Mouse (Mus musculus): ENCODE data around the gene Kif14. TPM values are rescaled to one million over a fixed set of nuclear protein-coding genes. Genes with fewer than 3 reads are reported as not detected.

The Kif14 gene
- polyA plus RNA-seq, 1 experiment = 14.6 TPM

DNA sequence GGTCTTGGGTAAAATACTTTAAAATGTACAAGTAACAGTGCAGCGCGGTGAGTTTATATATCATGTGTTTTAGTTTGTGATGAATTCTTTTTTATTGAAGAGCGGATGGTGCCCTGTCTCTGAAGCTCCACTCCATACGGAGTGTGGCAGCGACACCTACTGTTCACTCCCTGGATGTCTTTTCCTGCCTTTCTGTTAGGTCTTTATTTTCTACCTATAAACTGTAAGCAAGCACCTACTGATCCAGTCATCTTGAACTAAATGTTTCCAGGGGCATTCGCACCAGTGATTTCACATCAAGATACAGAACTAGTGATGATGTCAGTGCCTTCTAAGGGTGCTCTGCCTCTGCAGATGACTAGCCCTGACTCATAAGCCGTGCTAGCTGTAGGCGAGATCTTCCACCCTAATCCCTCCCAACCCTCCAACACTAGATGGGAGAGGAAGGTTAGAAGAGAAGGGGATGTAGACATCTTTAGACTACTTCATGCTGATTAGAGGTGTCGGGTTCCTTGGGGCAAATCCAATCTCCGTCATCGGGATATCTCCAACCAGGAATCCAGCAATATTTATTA lies 55.3 kb downstream of the Kif14 start:
- TF ChIP-seq CTCF (IDR thresholded peaks at IDR 0.05; ENCODE audit: borderline replicate concordance, insufficient read depth, low read length) = peak; percentile 63; the same call in 1 of the 2 replicates
- no peak for TF ChIP-seq POLR2A (IDR thresholded peaks at IDR 0.05; ENCODE audit: low read depth, low read length)
- no peak overlapping the region for H3K27ac ChIP-seq (ENCODE audit: insufficient read depth, low read length)
- no peak overlapping the region for H3K4me3 ChIP-seq (ENCODE audit: insufficient read depth, low read length)
- no peaks in the 10 kb centered on the region for H3K4me1 ChIP-seq (ENCODE audit: control insufficient read depth, insufficient read depth, low read length)

- peak; percentile 84 for TF ChIP-seq CTCF (IDR thresholded peaks at IDR 0.05; ENCODE audit: borderline replicate concordance, insufficient read depth, low read length)
- no peak for TF ChIP-seq POLR2A (IDR thresholded peaks at IDR 0.05; ENCODE audit: low read depth, low read length)
- Histone ChIP-seq H3K4me1 (ENCODE audit: control insufficient read depth, insufficient read depth, low read length) (no peaks in the 10 kb centered on the region), H3K4me3 (ENCODE audit: insufficient read depth, low read length) (no peak overlapping the region), H3K27ac (ENCODE audit: insufficient read depth, low read length) (no peak overlapping the region)
These were observed 58.8 kb downstream of the Kif14 start for GRCm38 (mm10) chr1:136524917-136525316.

- Histone ChIP-seq H3K4me1 (ENCODE audit: control insufficient read depth, insufficient read depth, low read length) (no peaks in the 10 kb centered on the region), H3K27ac (ENCODE audit: insufficient read depth, low read length) (no peak overlapping the region), H3K4me3 (ENCODE audit: insufficient read depth, low read length) (no peak overlapping the region)
- TF ChIP-seq CTCF (IDR thresholded peaks at IDR 0.05; ENCODE audit: borderline replicate concordance, insufficient read depth, low read length) (no peak), POLR2A (IDR thresholded peaks at IDR 0.05; ENCODE audit: low read depth, low read length) (no peak)
These were observed 59.7 kb downstream of the Kif14 start for GRCm38 (mm10) chr1:136525818-136526217.

DNA sequence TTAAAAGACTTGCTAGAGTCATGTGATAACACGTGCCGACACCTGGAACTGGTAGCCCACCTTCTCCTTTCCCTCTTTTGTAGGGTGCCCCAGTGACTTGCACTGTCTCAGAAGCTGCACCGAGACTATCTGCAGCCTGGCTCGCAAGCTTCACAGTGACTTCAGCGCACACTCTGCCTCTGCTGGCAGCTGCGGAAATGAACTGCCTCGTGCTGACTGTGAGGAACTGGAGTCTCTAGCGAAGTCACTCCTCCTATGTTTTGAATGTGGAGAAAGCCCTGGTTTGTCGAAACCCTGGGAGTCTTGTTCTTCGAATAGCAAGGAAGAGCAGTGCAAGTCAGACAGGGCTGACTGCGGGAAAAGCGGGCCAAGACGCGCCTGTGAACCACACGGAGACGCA lies 61.0 kb downstream of the Kif14 start:
- no peaks in the 10 kb centered on the region for H3K4me1 ChIP-seq (ENCODE audit: control insufficient read depth, insufficient read depth, low read length)
- TF ChIP-seq POLR2A (IDR thresholded peaks at IDR 0.05; ENCODE audit: low read depth, low read length) (no peak), CTCF (IDR thresholded peaks at IDR 0.05; ENCODE audit: borderline replicate concordance, insufficient read depth, low read length) (no peak)
- H3K27ac ChIP-seq (ENCODE audit: insufficient read depth, low read length) = no peak overlapping the region
- H3K4me3 ChIP-seq (ENCODE audit: insufficient read depth, low read length) = no peak overlapping the region

DNA sequence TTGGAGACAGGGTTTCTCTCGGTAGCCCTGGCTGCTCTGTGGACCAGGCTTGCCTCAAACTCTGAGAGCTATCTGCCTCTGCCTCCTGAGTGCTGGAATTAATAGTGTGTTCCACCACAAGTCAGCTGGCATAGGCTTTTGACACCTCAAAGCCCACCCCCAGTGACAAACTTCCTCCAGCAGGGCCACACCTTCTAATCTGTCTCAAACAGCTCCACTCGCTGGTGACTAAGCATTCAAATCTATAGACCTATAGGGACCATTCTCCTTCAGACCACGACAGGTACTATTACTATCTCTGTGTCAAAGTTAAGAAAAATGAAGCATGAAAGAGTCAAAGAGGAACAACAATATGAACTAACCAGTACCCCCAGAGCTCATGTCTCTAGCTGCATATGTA lies 66.4 kb downstream of the Kif14 start:
- TF ChIP-seq POLR2A (IDR thresholded peaks at IDR 0.05; ENCODE audit: low read depth, low read length) (no peak), CTCF (IDR thresholded peaks at IDR 0.05; ENCODE audit: borderline replicate concordance, insufficient read depth, low read length) (no peak)
- Histone ChIP-seq H3K27ac (ENCODE audit: insufficient read depth, low read length) (no peak overlapping the region), H3K4me1 (ENCODE audit: control insufficient read depth, insufficient read depth, low read length) (no peaks in the 10 kb centered on the region), H3K4me3 (ENCODE audit: insufficient read depth, low read length) (no peak overlapping the region)

- no peak for TF ChIP-seq POLR2A (IDR thresholded peaks at IDR 0.05; ENCODE audit: low read depth, low read length)
- no peak for TF ChIP-seq CTCF (IDR thresholded peaks at IDR 0.05; ENCODE audit: borderline replicate concordance, insufficient read depth, low read length)
- H3K4me3 ChIP-seq (ENCODE audit: insufficient read depth, low read length) = no peak overlapping the region
These were observed 70.8 kb downstream of the Kif14 start for GRCm38 (mm10) chr1:136536947-136537346.

DNA sequence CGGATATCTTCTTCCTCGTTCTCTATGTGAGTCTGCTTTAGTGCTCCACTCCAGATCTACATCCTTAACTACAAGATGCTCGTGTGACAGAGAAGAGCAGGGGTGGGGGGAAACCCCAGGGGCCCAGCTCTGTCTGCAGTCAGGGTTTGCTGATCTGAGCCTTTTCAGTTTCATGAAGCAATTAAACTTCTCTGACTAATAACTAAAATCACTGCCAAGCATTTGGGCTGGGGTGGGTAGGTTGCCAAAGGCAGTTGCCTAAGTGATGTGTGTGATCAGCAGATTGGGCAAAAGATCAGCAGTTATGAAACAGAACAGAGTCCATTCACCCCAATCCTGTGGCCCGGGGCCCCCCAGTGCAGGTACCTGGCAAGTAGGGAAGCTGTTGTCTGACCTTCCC lies 72.1 kb downstream of the Kif14 start:
- Histone ChIP-seq H3K4me3 (ENCODE audit: insufficient read depth, low read length) (no peak overlapping the region), H3K27ac (ENCODE audit: insufficient read depth, low read length) (no peak overlapping the region), H3K4me1 (ENCODE audit: control insufficient read depth, insufficient read depth, low read length) (0 out of 2 replicates have a peak, but pooled peaks cover 4% of the 10 kb centered on the region)
- TF ChIP-seq CTCF (IDR thresholded peaks at IDR 0.05; ENCODE audit: borderline replicate concordance, insufficient read depth, low read length) (no peak), POLR2A (IDR thresholded peaks at IDR 0.05; ENCODE audit: low read depth, low read length) (no peak)

More at GRCm38 (mm10) chr1:136536947-136537346, 70.8 kb downstream of the Kif14 start:
- Histone ChIP-seq H3K4me1 (ENCODE audit: control insufficient read depth, insufficient read depth, low read length) (0 out of 2 replicates have a peak, but pooled peaks cover 4% of the 10 kb centered on the region), H3K27ac (ENCODE audit: insufficient read depth, low read length) (no peak overlapping the region)

- Histone ChIP-seq H3K4me1 (ENCODE audit: control insufficient read depth, insufficient read depth, low read length) (0 out of 2 replicates have a peak, but pooled peaks cover 4% of the 10 kb centered on the region), H3K4me3 (ENCODE audit: insufficient read depth, low read length) (no peak overlapping the region), H3K27ac (ENCODE audit: insufficient read depth, low read length) (peak overlapping the region; percentile 59; the same call in 1 of the 2 replicates)
- TF ChIP-seq POLR2A (IDR thresholded peaks at IDR 0.05; ENCODE audit: low read depth, low read length) (no peak), CTCF (IDR thresholded peaks at IDR 0.05; ENCODE audit: borderline replicate concordance, insufficient read depth, low read length) (no peak)
These were observed 74.3 kb downstream of the Kif14 start for GRCm38 (mm10) chr1:136540407-136540895.

- Histone ChIP-seq H3K27ac (ENCODE audit: insufficient read depth, low read length) (no peak overlapping the region), H3K4me1 (ENCODE audit: control insufficient read depth, insufficient read depth, low read length) (0 out of 2 replicates have a peak, but pooled peaks cover 4% of the 10 kb centered on the region), H3K4me3 (ENCODE audit: insufficient read depth, low read length) (no peak overlapping the region)
- no peak for TF ChIP-seq CTCF (IDR thresholded peaks at IDR 0.05; ENCODE audit: borderline replicate concordance, insufficient read depth, low read length)
- no peak for TF ChIP-seq POLR2A (IDR thresholded peaks at IDR 0.05; ENCODE audit: low read depth, low read length)
These were observed 75.7 kb downstream of the Kif14 start for GRCm38 (mm10) chr1:136541618-136542376.

DNA sequence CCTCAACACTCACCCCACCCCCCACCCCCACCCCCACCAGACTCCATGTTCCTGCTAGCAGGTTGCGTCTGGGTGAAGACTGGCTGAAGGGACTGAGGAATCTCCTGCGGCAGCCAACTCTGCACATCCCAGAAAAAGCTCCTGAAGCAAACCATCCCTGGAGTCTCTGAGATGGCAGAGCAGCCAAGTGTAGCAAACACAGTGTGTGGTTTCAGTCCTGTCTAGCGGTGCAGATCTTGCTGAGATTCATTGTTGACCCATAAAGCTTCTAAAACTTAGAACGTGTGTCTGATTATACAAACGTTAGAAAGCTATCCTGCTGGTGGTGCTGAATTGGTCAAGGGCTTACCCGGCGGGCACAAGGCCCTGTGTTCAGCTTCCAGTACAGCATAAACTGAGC lies 77.8 kb downstream of the Kif14 start:
- H3K27ac ChIP-seq (ENCODE audit: insufficient read depth, low read length) = no peak overlapping the region
- H3K4me1 ChIP-seq (ENCODE audit: control insufficient read depth, insufficient read depth, low read length) = 0 out of 2 replicates have a peak, but pooled peaks cover 4% of the 10 kb centered on the region
- H3K4me3 ChIP-seq (ENCODE audit: insufficient read depth, low read length) = no peak overlapping the region
- TF ChIP-seq CTCF (IDR thresholded peaks at IDR 0.05; ENCODE audit: borderline replicate concordance, insufficient read depth, low read length) (no peak), POLR2A (IDR thresholded peaks at IDR 0.05; ENCODE audit: low read depth, low read length) (no peak)
